Mouse (Mus musculus) CD4-positive, CD25-positive, alpha-beta regulatory T cell, adult 9 weeks (primary cell): ENCODE results near the gene Rnf138rt1. TPM values are rescaled to one million over a fixed set of nuclear protein-coding genes. Genes with fewer than 3 reads are reported as not detected.

Experiments used
- polyA plus RNA-seq: library from polyadenylated mRNA; unstranded; fragments of 100-300 nt; shearing (Covaris generic); gene quantifications from one replicate; pipeline ENCODE4 v1.2.1, GENCODE M21; 2017

Gene Rnf138rt1
- polyA plus RNA-seq: not detected

GRCm38 (mm10) chrX:163760617-163761434 lies at the start of gene Rnf138rt1:
TSS of gene Rnf138rt1 (minus strand) at chrX:163761329.

Other genes starting within 250 kb of the Rnf138rt1 start
- not detected for gene Grpr, start 211.7 kb downstream of the Rnf138rt1 start, polyA plus RNA-seq
- gene Ap1s2, start 147.7 kb upstream of the Rnf138rt1 start, polyA plus RNA-seq: 11.2 TPM
- 69.3 TPM for gene Zrsr2, start 197.3 kb upstream of the Rnf138rt1 start, polyA plus RNA-seq